Mouse (Mus musculus) thymus, adult 2 months (tissue): ENCODE results near the gene Opa3.
"Not testable (repeated sequence)": the region's sequence is repeated elsewhere in the genome, so short reads cannot be mapped to it uniquely, and the experiment has no call there.

Experiments
- CTCF ChIP-seq: fragments of 200-500 bp; IDR thresholded peaks from 2 replicates; pipeline ENCODE4 v1.5.1; 2012; ENCODE audit warnings: mild to moderate bottlenecking, control low read depth, low read length, moderate library complexity, borderline replicate concordance; ENCODE audit not compliant: control insufficient read depth, poor library complexity, insufficient read depth; ENCODE audit errors: extremely low read depth
- POLR2A ChIP-seq: fragments of 200-500 bp; IDR thresholded peaks from 2 replicates; pipeline ENCODE4 v1.6.1; 2012; ENCODE audit warnings: mild to moderate bottlenecking, low read length, control low read depth, moderate library complexity; ENCODE audit not compliant: control insufficient read depth, poor library complexity, insufficient read depth; ENCODE audit errors: extremely low read depth

DNA sequence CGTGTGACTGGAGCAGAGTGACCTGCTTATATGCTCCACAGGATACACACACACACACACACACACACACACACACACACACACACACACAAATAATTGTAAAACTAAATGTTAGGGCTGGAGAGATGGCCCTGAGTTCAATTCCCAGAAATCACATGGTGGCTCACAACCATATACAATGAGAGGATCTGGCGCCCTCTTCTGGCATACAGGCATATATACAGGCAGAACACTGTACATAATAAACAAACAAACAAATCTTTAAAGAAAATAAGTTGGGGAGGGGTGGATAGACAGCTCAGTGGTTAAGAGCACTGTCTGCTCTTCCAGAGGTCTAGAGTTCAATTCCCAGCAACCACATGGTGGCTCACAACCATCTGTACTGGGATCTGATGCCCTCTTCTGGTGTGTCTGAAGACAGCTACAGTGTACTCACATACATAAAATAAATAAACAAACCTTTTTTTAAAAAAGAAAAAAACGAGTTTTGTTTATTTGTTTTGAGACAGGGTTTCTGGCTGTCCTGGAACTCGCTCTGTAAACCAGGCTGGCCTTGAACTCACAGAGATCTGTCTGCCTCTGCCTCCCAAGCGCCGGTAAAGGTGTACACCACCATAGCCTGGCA, 53.7 kb downstream of the Opa3 start:
- not testable (repeated sequence) for TF ChIP-seq POLR2A, CTCF
